Mouse (Mus musculus): ENCODE measurements around the gene Kbtbd6.

DNA sequence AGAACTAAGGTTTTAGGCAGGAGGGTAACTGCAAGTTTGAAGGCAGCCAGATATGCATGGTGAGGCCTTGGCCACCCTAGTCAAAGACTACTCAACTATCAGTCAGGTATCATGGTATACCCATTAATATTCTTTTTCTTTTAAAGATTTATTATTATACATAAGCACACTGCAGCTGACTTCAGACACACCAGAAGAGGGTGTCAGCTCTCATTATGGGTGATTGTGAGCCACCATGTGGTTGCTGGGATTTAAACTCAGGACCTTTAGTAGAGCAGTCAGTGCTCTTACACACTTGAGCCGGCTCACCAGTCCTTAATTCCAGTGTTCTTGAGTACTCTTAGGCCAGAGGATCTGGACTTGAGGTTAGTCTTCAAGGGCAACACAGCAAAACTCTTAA, 8.8 kb downstream of the Kbtbd6 start:
- TF ChIP-seq POLR2A (IDR thresholded peaks at IDR 0.05; ENCODE audit: insufficient read length, low read depth) = no peak
- no peak for TF ChIP-seq USF1 (IDR thresholded peaks at IDR 0.05; ENCODE audit: low read depth)
- TF ChIP-seq E2F4 (IDR thresholded peaks at IDR 0.05; ENCODE audit: insufficient read depth) = no peak
